Mouse (Mus musculus): ENCODE measurements at regions not wholly inside any gene's neighbourhood (a gene's known extent, or its start where the extent isn't known, plus 50 kb on each side); places are given as distances from the start of the nearest gene placed in this dataset.

DNA sequence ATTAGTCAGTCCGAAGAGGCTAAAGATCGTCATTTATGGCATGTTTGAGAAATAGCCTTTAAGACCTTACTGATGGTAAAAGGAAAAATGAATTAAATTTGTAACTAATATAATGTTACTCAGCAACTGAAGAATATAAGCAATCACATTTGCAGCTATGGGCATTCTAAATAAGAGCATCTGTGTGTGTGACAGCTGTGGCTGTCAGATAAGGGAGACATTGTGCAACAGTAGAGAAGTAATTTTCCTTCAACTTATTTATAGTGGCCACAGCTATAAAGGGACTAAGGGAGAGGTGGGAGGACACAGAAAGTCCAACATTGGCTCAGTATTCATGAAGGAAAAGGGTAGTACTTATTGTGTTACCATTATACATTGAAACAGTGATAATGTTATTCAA, 591.8 kb upstream of the Fat1 start:
- no peaks in the 10 kb centered on the region for H3K36me3 ChIP-seq
- H3K4me1 ChIP-seq = no peaks in the 10 kb centered on the region
- H3K27me3 ChIP-seq (replicated peaks) = no peaks in the 10 kb centered on the region
- no peak overlapping the region for H3K4me2 ChIP-seq
- no peak for ATAC-seq (ENCODE audit: insufficient read depth, low FRiP score, low read depth)
- H3K9me3 ChIP-seq = no peaks in the 10 kb centered on the region
- H3K4me3 ChIP-seq (replicated peaks) = no peak overlapping the region
- no peak overlapping the region for H3K27ac ChIP-seq
- 82% methylated on average over 2 of the region's 2 CpGs for WGBS
- no peak overlapping the region for H3K9ac ChIP-seq

DNA sequence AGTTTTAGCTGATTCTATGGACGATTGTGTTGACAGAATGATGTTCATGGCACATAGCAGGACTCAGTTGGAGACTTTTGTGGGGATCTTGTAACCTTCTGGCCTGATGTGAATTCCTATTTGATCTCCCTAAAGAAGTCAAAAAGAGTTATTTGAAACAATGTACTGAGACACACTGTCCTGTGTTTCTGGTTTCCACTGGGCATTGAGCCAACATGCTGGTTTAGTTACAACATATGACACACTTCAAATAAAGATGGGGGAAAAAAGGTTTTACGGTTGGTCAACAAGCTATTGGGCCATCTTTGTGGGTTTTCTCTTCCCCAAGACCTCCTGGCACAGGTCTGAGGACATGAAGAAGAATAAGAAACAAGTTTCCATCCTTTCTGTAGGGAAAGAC, 591.3 kb upstream of the Fat1 start:
- no peak overlapping the region for H3K9ac ChIP-seq
- no peak overlapping the region for H3K4me3 ChIP-seq (replicated peaks)
- WGBS = 54% methylated on average over 2 of the region's 2 CpGs
- H3K27ac ChIP-seq = no peak overlapping the region
- no peaks in the 10 kb centered on the region for H3K9me3 ChIP-seq
- no peaks in the 10 kb centered on the region for H3K27me3 ChIP-seq (replicated peaks)
- ATAC-seq (ENCODE audit: insufficient read depth, low FRiP score, low read depth) = no peak
- H3K4me2 ChIP-seq = no peak overlapping the region
- H3K36me3 ChIP-seq = no peaks in the 10 kb centered on the region
- no peaks in the 10 kb centered on the region for H3K4me1 ChIP-seq

DNA sequence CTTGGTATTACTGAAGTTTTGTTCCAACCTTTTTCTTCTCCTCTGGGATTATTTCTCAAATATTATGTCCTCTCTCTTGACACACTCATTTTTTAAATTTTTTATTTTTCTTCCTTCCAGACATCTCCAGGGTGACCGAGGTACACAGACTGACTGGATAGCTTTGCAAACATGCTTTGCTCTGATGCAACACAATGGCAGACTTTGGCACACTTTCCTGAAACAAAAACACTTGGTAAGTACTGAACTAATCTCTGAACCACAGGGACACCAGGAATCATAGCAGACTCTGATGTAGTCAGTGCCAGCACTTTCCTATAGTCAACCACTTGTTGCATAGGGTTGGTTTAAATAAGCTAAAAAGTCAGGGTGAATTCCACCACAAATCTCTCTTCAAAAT, 587.8 kb upstream of the Fat1 start:
- Histone ChIP-seq H3K4me1 (no peaks in the 10 kb centered on the region), H3K4me2 (no peak overlapping the region), H3K27ac (no peak overlapping the region), H3K4me3 (replicated peaks) (no peak overlapping the region), H3K36me3 (no peaks in the 10 kb centered on the region), H3K9me3 (no peaks in the 10 kb centered on the region), H3K9ac (no peak overlapping the region), H3K27me3 (replicated peaks) (no peaks in the 10 kb centered on the region)
- 67% methylated on average over 1 of the region's 1 CpGs for WGBS
- ATAC-seq (ENCODE audit: insufficient read depth, low FRiP score, low read depth) = no peak

GRCm38 (mm10) chr8:44373987-44374386, 561.3 kb upstream of the Fat1 start:
- no peak overlapping the region for H3K4me3 ChIP-seq (replicated peaks)
- 43% methylated on average over 6 of the region's 6 CpGs for WGBS
- no peak overlapping the region for H3K9ac ChIP-seq
- ATAC-seq (ENCODE audit: insufficient read depth, low FRiP score, low read depth) = no peak
- H3K4me1 ChIP-seq = no peaks in the 10 kb centered on the region
- no peaks in the 10 kb centered on the region for H3K36me3 ChIP-seq
- no peaks in the 10 kb centered on the region for H3K9me3 ChIP-seq
- H3K4me2 ChIP-seq = no peak overlapping the region
- H3K27ac ChIP-seq = no peak overlapping the region
- H3K27me3 ChIP-seq (replicated peaks) = no peaks in the 10 kb centered on the region

DNA sequence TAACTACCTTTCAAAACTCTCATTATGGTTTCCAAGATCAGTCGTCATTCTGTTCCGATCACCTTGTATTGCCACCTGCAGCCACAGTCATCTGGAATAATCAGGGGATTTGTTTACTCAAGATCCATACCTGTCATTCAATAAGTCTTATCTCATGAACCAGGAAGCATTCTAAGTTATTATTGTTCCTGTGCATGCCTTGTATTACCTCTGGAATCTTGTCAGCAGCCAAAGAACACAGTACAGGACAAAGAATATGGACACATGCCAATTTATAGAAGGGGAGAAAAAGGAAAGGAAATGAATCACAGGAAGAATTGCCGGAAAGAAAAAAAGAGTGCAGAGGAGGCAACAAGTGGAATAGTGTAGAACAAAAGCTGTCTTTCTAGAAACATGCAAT, 557.5 kb upstream of the Fat1 start:
- no peak for ATAC-seq (ENCODE audit: insufficient read depth, low FRiP score, low read depth)
- Histone ChIP-seq H3K36me3 (no peaks in the 10 kb centered on the region), H3K9me3 (no peaks in the 10 kb centered on the region), H3K4me1 (no peaks in the 10 kb centered on the region), H3K9ac (no peak overlapping the region), H3K4me3 (replicated peaks) (no peak overlapping the region), H3K27me3 (replicated peaks) (no peaks in the 10 kb centered on the region), H3K27ac (no peak overlapping the region), H3K4me2 (no peak overlapping the region)
- 60% methylated on average over 3 of the region's 3 CpGs for WGBS

DNA sequence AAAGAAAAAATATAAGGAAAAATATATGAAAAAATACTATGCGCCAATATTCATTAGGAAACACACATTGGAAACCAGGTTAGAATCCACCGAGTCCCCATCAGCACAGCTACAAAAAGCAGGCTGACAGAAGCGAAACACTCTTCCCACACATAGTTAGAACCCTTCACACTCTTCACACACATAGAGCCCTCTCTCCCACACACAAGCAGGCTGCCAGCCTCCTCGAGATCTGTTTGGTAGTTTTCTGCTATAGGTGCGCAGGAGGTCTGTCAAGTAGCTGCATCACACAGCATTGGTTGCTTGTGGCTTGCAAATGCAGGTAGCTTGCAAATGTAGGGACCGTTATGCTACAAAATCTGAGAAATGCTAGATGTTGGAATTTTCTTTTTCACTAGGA, 526.8 kb upstream of the Fat1 start:
- Histone ChIP-seq H3K27me3 (replicated peaks) (no peaks in the 10 kb centered on the region), H3K9me3 (no peaks in the 10 kb centered on the region), H3K4me3 (replicated peaks) (no peak overlapping the region), H3K36me3 (no peaks in the 10 kb centered on the region), H3K4me1 (no peaks in the 10 kb centered on the region), H3K27ac (no peak overlapping the region), H3K9ac (no peak overlapping the region), H3K4me2 (no peak overlapping the region)
- 93% methylated on average over 6 of the region's 6 CpGs for WGBS
- ATAC-seq (ENCODE audit: insufficient read depth, low FRiP score, low read depth) = no peak

DNA sequence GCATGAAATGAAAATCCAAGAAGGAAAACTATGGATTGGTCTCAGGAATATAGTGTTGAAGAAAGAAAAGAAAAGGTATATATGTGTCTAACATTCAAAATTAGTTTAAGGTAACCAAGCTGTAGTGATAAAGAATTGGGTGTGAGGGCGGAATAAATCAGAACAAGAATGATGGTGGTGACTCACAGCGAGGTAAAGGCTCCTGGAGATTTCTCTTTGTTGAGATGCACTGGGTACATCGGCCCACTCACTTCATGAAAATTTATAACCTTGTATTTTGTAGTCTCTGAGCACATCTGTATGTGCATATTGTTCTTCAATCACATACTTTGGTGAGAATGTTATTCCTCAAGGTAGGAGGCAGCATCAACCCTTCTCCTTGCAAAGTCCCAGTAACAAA, 525.0 kb upstream of the Fat1 start:
- Histone ChIP-seq H3K36me3 (no peaks in the 10 kb centered on the region), H3K4me3 (replicated peaks) (no peak overlapping the region), H3K9ac (no peak overlapping the region), H3K27me3 (replicated peaks) (no peaks in the 10 kb centered on the region), H3K4me1 (no peaks in the 10 kb centered on the region), H3K9me3 (no peaks in the 10 kb centered on the region), H3K4me2 (no peak overlapping the region), H3K27ac (no peak overlapping the region)
- no peak for ATAC-seq (ENCODE audit: insufficient read depth, low FRiP score, low read depth)
- 85% methylated on average over 3 of the region's 3 CpGs for WGBS

DNA sequence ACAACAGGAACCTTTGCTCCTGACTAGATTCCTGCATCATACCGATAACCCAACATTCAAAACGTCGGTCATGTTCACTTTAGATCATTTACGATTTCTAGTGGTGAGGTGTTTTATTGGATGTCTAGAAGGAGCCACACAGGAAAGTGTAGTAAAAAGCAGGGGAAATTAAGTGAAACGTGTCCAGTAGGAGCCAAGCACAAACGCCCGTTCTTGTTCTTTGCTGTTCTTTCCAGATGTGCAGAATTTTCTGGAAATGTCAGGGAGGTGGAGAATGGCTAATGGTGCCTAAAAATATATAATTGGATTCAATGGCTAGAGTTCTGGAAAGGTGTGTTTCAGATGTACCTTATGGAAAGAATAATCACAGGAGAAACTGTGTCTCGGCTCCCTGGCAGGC, 517.2 kb upstream of the Fat1 start:
- no peak overlapping the region for H3K9ac ChIP-seq
- H3K4me1 ChIP-seq = no peaks in the 10 kb centered on the region
- 86% methylated on average over 8 of the region's 8 CpGs for WGBS
- H3K4me3 ChIP-seq (replicated peaks) = no peak overlapping the region
- ATAC-seq (ENCODE audit: insufficient read depth, low FRiP score, low read depth) = no peak
- no peaks in the 10 kb centered on the region for H3K36me3 ChIP-seq
- H3K4me2 ChIP-seq = no peak overlapping the region
- H3K27me3 ChIP-seq (replicated peaks) = no peaks in the 10 kb centered on the region
- H3K9me3 ChIP-seq = no peaks in the 10 kb centered on the region
- no peak overlapping the region for H3K27ac ChIP-seq

DNA sequence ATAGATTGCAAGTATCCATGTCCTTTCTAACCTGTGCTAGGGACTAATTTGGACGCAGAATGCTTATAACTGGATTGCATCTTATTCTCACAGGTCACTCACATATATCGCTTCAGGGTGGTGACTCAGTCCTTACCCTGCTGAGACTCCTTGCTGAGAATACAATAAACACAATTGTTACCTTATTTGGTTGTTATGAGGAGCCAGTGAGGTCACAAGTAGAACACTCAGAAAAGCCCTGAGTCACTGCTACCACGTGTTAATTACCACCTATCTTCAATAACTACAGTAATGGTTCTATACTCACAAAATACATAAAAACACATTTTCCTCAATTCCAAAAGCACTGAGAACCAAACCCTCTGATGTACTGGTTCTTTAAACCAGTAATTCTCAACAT, 479.8 kb upstream of the Fat1 start:
- H3K4me1 ChIP-seq = no peaks in the 10 kb centered on the region
- no peak overlapping the region for H3K27ac ChIP-seq
- ATAC-seq (ENCODE audit: insufficient read depth, low FRiP score, low read depth) = no peak
- no peak overlapping the region for H3K9ac ChIP-seq
- no peak overlapping the region for H3K4me3 ChIP-seq (replicated peaks)
- no peaks in the 10 kb centered on the region for H3K36me3 ChIP-seq
- H3K27me3 ChIP-seq (replicated peaks) = no peaks in the 10 kb centered on the region
- H3K9me3 ChIP-seq = no peaks in the 10 kb centered on the region
- WGBS = 72% methylated on average over 3 of the region's 3 CpGs
- no peak overlapping the region for H3K4me2 ChIP-seq

DNA sequence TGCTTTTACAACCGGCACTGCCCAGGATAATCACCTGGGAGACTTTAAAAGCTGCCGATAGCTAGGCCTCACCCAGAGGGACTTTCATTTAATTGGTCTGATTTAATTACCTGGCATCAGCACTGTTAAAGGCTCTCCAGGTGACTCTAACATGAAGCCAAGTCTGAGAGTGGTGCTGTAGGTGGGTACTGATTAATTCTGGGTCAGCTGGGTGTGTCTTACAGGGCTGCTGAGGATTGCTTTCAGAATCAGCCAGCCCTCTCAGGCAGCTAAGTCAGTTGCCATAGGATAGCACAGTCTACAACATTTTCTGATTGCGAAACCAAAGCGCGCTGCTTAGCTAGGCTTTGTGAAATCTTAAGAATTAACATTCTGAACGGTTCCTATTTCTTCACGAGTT, 478.9 kb upstream of the Fat1 start:
- no peak overlapping the region for H3K9ac ChIP-seq
- H3K27ac ChIP-seq = no peak overlapping the region
- no peak overlapping the region for H3K4me2 ChIP-seq
- H3K9me3 ChIP-seq = no peaks in the 10 kb centered on the region
- no peaks in the 10 kb centered on the region for H3K4me1 ChIP-seq
- 78% methylated on average over 7 of the region's 7 CpGs for WGBS
- no peaks in the 10 kb centered on the region for H3K36me3 ChIP-seq
- H3K4me3 ChIP-seq (replicated peaks) = no peak overlapping the region
- H3K27me3 ChIP-seq (replicated peaks) = no peaks in the 10 kb centered on the region
- peak; percentile 81 for ATAC-seq (ENCODE audit: insufficient read depth, low FRiP score, low read depth)

GRCm38 (mm10) chr8:44466409-44467078, 468.7 kb upstream of the Fat1 start:
- WGBS = 76% methylated on average over 3 of the region's 3 CpGs
- Histone ChIP-seq H3K4me1 (no peaks in the 10 kb centered on the region), H3K9ac (no peak overlapping the region), H3K27me3 (replicated peaks) (no peaks in the 10 kb centered on the region), H3K4me2 (no peak overlapping the region), H3K4me3 (replicated peaks) (no peak overlapping the region), H3K9me3 (no peaks in the 10 kb centered on the region), H3K36me3 (no peaks in the 10 kb centered on the region), H3K27ac (no peak overlapping the region)
- no peak for ATAC-seq (ENCODE audit: insufficient read depth, low FRiP score, low read depth)

DNA sequence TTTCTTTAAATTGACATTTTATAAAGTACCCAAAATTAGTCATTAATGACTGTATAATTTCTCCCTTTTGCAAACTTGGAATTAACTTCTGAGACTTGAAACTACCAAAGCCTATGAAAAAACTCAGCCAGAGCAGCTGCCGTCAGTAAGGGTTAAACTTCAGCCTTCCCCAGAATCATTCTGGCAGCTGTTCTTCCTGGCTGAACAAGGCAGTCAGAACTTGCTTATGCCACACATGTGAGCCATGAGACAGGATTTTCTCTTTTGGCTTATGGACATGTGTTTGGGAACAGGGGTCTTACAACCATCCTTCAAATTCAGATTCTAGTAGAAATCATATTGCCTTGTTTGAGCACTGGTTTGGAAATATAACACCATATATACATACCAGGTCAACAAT, 422.4 kb upstream of the Fat1 start:
- no peaks in the 10 kb centered on the region for H3K4me1 ChIP-seq
- no peak overlapping the region for H3K4me3 ChIP-seq (replicated peaks)
- 80% methylated on average over 1 of the region's 1 CpGs for WGBS
- H3K9me3 ChIP-seq = no peaks in the 10 kb centered on the region
- H3K36me3 ChIP-seq = no peaks in the 10 kb centered on the region
- no peak overlapping the region for H3K27ac ChIP-seq
- H3K9ac ChIP-seq = no peak overlapping the region
- H3K27me3 ChIP-seq (replicated peaks) = no peaks in the 10 kb centered on the region
- no peak for ATAC-seq (ENCODE audit: insufficient read depth, low FRiP score, low read depth)
- no peak overlapping the region for H3K4me2 ChIP-seq

DNA sequence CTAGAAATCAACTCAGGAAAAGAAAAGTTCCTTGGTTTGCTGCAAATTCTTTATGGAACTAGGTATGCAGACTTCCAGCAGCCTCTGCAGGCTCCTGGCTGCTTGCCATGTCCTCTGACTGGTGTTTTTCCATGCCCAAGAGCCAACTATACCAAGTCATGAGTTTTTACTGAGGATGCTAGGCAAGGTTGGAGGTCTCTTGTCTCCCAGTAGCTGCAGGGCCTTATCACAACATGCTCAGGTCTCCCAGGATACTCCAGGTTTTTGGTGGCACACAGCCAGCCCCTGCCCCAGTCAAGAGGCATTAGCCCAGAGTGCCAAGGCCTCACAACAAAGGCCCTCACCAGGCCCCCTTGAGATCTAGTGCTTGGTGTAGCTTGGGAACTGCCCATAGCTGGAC, 409.3 kb upstream of the Fat1 start:
- H3K4me1 ChIP-seq = no peaks in the 10 kb centered on the region
- ATAC-seq (ENCODE audit: insufficient read depth, low FRiP score, low read depth) = no peak
- H3K9me3 ChIP-seq = no peaks in the 10 kb centered on the region
- no peaks in the 10 kb centered on the region for H3K36me3 ChIP-seq
- H3K4me3 ChIP-seq (replicated peaks) = no peak overlapping the region
- no peak overlapping the region for H3K4me2 ChIP-seq
- H3K27me3 ChIP-seq (replicated peaks) = no peaks in the 10 kb centered on the region
- no peak overlapping the region for H3K27ac ChIP-seq
- H3K9ac ChIP-seq = no peak overlapping the region

Data from stomach, embryonic 15.5 days (tissue).